Mouse (Mus musculus) lung, embryonic 16.5 days (tissue): ENCODE measurements around the gene Stk36. TPM values are rescaled to one million over a fixed set of nuclear protein-coding genes. Genes with fewer than 3 reads are reported as not detected.

Experiments used
- ATAC-seq: fragments of 200-750 bp; cut with Nextera tagmentation; 2 replicates; pipeline ENCODE4 v1.8.0; 2017; ENCODE audit warnings: low read depth, mild to moderate bottlenecking, moderate library complexity
- H3K27ac ChIP-seq: fragments of 300-500 bp; sonication (generic); 2 replicates; pipeline ENCODE4 v1.5.1; 2014; ENCODE audit warnings: mild to moderate bottlenecking, control low read depth, low read length
- H3K27me3 ChIP-seq: fragments of 300-500 bp; sonication (generic); 2 replicates; pipeline ENCODE4 v1.6.1; 2014; ENCODE audit warnings: low read depth, low read length, mixed read lengths; ENCODE audit not compliant: control insufficient read depth, insufficient read depth
- H3K36me3 ChIP-seq: fragments of 300-500 bp; sonication (generic); 2 replicates; pipeline ENCODE4 v1.6.1; 2014; ENCODE audit warnings: low read length; ENCODE audit not compliant: control insufficient read depth, insufficient read depth
- H3K4me1 ChIP-seq: fragments of 300-500 bp; sonication (generic); replicated peaks from 2 replicates; pipeline ENCODE4 v1.6.1; 2014; ENCODE audit warnings: low read length, mixed read lengths; ENCODE audit not compliant: control insufficient read depth, insufficient read depth
- H3K4me2 ChIP-seq: fragments of 300-500 bp; sonication (generic); 2 replicates; pipeline ENCODE4 v1.6.1; 2014; ENCODE audit warnings: low read depth, low read length, control low read depth
- H3K4me3 ChIP-seq: fragments of 300-500 bp; sonication (generic); 2 replicates; pipeline ENCODE4 v1.5.1; 2014; ENCODE audit warnings: mild to moderate bottlenecking, low read length, control low read depth
- H3K9ac ChIP-seq: fragments of 300-500 bp; sonication (generic); 2 replicates; pipeline ENCODE4 v1.6.1; 2014; ENCODE audit warnings: low read length, control low read depth
- H3K9me3 ChIP-seq: fragments of 300-500 bp; sonication (generic); 2 replicates; pipeline ENCODE4 v1.6.1; 2016; ENCODE audit warnings: low read length; ENCODE audit not compliant: control insufficient read depth
- WGBS: fragments of 180-500 bp; shearing (Covaris S2); extraction: QIAGEN DNeasy Blood & Tissue Kit; methylation state at CpG from one replicate; pipeline ENCODE4 v1.1.7; 2014; 5-methylcytosine and 5-hydroxymethylcytosine counted together
- polyA plus RNA-seq: library from polyadenylated mRNA; unstranded; fragments of >200 nt; fragmentation: Nextera tagmentation; extraction: Ambion mirVana; gene quantifications from 2 replicates; pipeline ENCODE4 v1.2.1, GENCODE M21; 2015

The Stk36 gene
- polyA plus RNA-seq, 1 experiment from 2014 or later: 9.6 TPM

DNA sequence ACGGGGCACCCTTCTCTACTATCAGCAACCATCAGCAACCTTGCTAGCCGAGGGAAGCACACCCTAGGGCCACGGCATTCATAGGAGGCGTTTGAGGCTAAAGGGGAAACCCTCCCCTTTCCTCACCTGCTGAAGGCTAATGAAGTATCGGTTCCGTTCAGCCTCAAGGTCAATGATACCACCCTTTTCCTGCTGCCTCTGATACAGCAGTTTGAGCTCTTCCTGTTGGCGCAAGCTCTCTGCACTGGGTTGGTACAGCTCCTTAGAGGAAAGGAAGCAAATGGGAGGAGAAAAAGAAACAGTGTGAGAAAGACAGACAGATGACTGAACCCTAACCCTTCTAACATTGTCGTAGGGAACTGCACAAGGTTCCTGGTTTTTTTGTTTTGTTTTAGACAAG is 6.8 kb upstream of the Stk36 start:
- no peak overlapping the region for H3K4me2 ChIP-seq
- no peaks in the 10 kb centered on the region for H3K9me3 ChIP-seq
- H3K27ac ChIP-seq: no peak overlapping the region
- no peak for ATAC-seq
- H3K4me3 ChIP-seq: no peak overlapping the region
- H3K36me3 ChIP-seq: peaks cover 44% of the 10 kb centered on the region
- H3K9ac ChIP-seq: no peak overlapping the region
- H3K4me1 ChIP-seq: no peaks in the 10 kb centered on the region
- 73% methylated on average over 8 of the region's 8 CpGs for WGBS
- H3K27me3 ChIP-seq: no peaks in the 10 kb centered on the region

DNA sequence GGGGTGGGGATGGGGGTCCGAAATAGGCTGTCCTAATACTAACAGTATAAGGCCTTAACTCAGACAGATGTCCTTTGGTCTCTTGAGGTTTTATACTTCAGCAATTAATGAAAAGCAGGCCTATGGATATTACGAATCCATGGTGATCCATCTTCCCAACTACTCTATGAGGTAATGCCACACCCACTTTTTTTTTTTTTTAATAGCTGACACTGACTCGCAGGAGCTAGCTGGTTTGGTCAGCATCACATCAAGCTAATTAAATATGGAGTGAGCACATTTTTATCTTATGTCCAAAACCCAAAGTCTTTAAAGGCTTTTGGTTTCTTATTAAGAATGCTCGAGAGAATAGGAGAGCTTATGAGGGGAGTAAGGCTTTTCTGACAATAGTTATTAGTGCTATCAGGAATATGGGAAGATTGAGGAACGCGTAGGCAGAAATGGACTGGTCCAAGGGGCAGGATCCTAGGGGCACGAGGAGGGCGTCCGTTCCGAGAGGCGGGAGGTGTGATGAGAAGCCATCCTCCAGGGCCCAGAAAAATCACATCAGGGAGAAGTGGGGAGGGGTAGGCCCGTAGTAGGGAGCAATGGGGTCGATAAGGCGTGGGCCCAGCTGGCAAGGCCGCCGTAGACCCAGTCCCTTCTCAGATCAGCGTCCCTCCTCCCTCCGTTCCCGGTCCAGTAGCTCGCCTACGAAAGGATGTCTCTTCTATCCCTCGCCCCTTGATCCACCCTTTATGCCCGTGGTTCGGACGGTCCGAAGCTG is 561 bp upstream of the Stk36 start:
- H3K4me3 ChIP-seq: peak overlapping the region; percentile 90
- peaks cover 12% of the 10 kb centered on the region for H3K4me1 ChIP-seq
- peak overlapping the region; percentile 83 for H3K4me2 ChIP-seq
- peaks cover 17% of the 10 kb centered on the region for H3K36me3 ChIP-seq
- peak; percentile 67 for ATAC-seq
- no peaks in the 10 kb centered on the region for H3K9me3 ChIP-seq
- H3K9ac ChIP-seq: peak overlapping the region; percentile 92
- peak overlapping the region; percentile 46; the same call in 1 of the 2 replicates for H3K27ac ChIP-seq
- H3K27me3 ChIP-seq: no peaks in the 10 kb centered on the region
- WGBS: 7% methylated on average over 26 of the region's 26 CpGs

DNA sequence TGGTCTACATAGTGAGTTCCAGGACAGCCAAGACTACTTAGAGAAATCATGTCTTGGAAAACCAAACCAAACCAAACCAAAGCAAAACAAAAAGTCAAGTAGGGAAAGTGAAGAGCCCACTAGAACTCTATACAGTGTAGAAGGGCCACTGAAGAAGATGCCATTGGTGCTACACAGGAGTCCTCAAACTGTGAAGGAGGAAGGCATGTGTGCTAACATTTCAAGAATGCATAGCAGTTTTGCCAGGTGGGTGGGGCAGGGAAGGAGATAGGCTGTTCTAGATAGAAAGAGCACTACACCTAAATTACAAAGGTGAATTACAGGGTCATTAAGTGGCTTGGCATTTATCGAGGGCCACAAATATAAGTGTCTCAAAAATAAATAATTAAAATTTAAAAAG is 22.9 kb downstream of the Stk36 start:
- ATAC-seq: peak; percentile 62
- WGBS: 69% methylated on average over 1 of the region's 1 CpGs
- no peaks in the 10 kb centered on the region for H3K27me3 ChIP-seq
- no peak overlapping the region for H3K4me3 ChIP-seq
- no peaks in the 10 kb centered on the region for H3K4me1 ChIP-seq
- H3K4me2 ChIP-seq: no peak overlapping the region
- H3K36me3 ChIP-seq: no peaks in the 10 kb centered on the region
- no peaks in the 10 kb centered on the region for H3K9me3 ChIP-seq
- H3K27ac ChIP-seq: no peak overlapping the region
- no peak overlapping the region for H3K9ac ChIP-seq

DNA sequence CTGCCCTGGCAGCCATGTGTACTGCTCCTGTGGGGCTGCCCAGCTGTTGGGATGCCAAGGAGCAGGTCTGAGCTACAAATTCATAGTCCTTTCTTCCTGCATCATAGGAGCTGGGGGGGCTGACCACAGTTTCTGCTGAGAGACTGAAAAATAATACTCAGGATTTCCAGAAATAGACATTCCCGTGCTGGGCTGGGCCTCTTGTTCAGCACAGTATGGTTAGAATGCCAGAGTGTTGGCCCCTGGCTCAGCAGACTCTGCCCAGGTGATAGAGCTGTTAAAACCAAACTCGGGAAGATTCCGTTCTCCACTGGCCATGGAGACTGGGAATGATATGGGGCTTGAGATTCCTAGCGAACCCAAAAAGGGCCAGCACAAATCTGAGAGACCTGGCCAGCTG is 24.8 kb downstream of the Stk36 start:
- H3K4me2 ChIP-seq: no peak overlapping the region

DNA sequence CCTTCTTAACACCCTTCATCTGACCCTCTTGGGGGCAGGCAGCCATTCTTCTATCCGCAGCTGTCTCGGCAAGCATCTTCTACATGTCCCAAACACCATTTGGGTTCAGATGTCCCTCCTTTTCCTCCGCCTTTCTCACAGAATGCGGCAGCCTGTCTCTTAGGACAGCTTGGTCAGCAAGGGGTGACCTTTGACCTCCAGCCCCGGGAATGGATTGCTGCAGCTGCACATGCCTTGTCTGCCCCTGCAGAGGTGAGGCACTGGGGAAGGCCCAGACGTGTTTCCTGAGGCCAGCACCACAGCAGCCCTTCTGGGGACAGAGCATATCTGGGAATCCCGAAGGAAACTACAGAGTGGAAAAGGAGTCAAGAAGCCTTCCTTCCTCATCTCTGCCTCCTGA is 26.8 kb downstream of the Stk36 start:
- H3K27me3 ChIP-seq: no peaks in the 10 kb centered on the region
- no peaks in the 10 kb centered on the region for H3K4me1 ChIP-seq
- no peak overlapping the region for H3K4me2 ChIP-seq
- H3K9ac ChIP-seq: no peak overlapping the region
- no peaks in the 10 kb centered on the region for H3K9me3 ChIP-seq
- H3K4me3 ChIP-seq: no peak overlapping the region
- H3K27ac ChIP-seq: no peak overlapping the region
- 34% methylated on average over 7 of the region's 7 CpGs for WGBS
- ATAC-seq: no peak
- no peaks in the 10 kb centered on the region for H3K36me3 ChIP-seq

More for the DNA sequence above, 24.8 kb downstream of the Stk36 start:
- Histone ChIP-seq H3K27ac (no peak overlapping the region), H3K27me3 (no peaks in the 10 kb centered on the region), H3K9ac (no peak overlapping the region), H3K9me3 (no peaks in the 10 kb centered on the region), H3K4me3 (no peak overlapping the region), H3K4me1 (no peaks in the 10 kb centered on the region), H3K36me3 (no peaks in the 10 kb centered on the region)
- 75% methylated on average over 4 of the region's 4 CpGs for WGBS
- ATAC-seq: no peak

DNA sequence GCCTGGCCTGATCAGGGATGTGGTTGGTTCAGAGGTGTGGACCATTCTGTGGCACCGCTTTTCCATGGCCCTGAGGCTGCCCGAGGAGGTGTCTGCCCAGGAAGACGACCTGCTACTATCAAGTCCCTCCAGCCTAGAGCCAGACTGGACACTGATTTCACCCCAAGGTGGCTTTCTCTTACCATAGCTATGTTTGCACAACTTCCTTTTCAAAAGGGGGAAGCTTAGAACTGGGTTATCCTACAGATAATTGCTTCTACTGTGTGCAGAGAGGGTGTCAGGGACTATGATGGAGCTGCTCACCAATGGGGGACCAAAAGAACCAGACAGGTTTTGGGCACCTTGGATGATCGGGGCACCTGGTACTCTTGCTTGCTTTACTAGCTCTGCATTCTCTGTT is 31.5 kb downstream of the Stk36 start:
- H3K36me3 ChIP-seq: no peaks in the 10 kb centered on the region
- no peaks in the 10 kb centered on the region for H3K4me1 ChIP-seq
- H3K4me3 ChIP-seq: no peak overlapping the region
- WGBS: 69% methylated on average over 4 of the region's 4 CpGs
- ATAC-seq: no peak
- no peak overlapping the region for H3K27ac ChIP-seq
- no peaks in the 10 kb centered on the region for H3K9me3 ChIP-seq
- no peak overlapping the region for H3K4me2 ChIP-seq
- H3K27me3 ChIP-seq: no peaks in the 10 kb centered on the region
- H3K9ac ChIP-seq: no peak overlapping the region

DNA sequence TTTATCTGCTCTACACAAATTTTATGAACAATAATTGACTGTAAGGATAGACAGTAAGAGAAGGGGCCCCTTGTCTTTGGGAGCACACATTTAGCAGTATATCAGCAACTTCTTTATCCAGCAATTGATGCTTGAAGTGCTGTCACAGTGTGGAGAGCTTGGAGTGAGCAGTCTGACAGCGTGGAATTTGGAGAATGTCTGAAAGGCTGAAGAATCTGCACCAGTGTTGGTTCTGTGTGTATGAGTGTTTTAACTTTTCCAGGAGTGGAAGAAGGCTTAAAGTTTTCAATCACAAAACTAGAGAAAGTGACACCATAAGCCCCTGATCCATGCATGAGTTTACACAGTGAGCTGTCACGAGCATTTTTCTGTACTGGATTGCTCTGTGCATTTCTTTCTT is 42.3 kb downstream of the Stk36 start:
- H3K9ac ChIP-seq: no peak overlapping the region
- H3K27ac ChIP-seq: peak overlapping the region; percentile 10; the same call in 1 of the 2 replicates
- no peak overlapping the region for H3K4me3 ChIP-seq
- no peaks in the 10 kb centered on the region for H3K9me3 ChIP-seq
- H3K36me3 ChIP-seq: no peaks in the 10 kb centered on the region
- H3K27me3 ChIP-seq: no peaks in the 10 kb centered on the region
- H3K4me1 ChIP-seq: no peaks in the 10 kb centered on the region
- no peak for ATAC-seq
- H3K4me2 ChIP-seq: no peak overlapping the region
- 33% methylated on average over 2 of the region's 2 CpGs for WGBS

DNA sequence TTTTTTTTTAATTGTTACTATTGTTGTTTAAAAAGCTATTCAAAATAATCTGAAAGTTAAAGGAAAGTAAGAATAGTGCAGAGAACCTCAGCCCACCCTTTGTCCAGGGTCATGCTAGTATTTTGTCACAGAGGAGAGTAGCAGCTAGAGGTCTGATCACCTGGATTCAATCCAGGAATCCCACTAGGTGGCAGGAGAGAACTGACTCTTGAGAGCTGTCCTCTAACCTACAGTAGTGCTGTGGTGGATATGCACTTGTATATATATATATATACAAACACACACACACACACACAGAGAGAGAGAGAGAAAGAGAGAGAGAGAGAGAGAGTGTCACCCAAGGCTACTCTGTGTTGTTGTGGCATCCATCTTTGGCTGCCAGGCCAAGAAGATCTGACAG is 42.7 kb downstream of the Stk36 start:
- Histone ChIP-seq H3K27ac (no peak overlapping the region; the same call in 1 of the 2 replicates), H3K4me3 (no peak overlapping the region), H3K27me3 (no peaks in the 10 kb centered on the region), H3K36me3 (no peaks in the 10 kb centered on the region), H3K9me3 (no peaks in the 10 kb centered on the region), H3K9ac (no peak overlapping the region), H3K4me2 (no peak overlapping the region), H3K4me1 (no peaks in the 10 kb centered on the region)
- ATAC-seq: no peak

DNA sequence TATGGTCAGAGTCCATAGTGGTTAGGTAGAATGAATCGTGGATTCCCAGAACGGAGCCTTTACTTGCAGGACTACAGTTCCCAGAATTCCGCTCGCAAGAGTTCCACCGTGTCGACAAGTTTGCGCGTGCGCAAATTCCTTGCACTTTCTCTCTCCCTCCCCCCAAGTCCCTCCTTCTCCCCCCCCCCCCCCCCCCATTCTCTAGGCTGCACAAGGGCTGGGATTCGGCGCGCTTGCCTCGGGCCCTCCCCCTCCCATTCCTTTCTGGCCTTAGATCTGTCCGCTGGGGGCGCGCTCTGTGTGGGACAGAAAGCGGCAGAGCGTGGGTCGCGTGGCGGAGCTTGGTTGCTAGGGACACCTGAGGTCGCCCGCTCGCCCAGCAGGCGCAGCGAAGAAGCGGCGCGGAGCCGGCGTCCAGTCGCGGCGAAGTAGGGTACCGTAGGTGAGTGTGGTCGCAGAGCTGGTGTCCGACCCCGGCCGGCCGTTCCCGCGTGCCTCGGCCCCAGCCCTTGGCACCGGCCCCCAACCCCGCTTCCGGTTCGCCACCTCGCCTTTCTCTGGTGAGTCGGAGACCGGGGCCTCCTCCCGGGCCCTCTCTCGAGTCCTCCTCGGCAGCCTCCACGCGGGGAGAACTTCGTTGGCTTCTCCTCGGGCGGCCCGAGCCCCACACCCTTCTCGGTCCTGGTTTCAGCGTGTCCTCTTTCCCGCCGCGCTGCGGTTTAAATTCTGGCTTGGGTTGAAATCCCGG is 60.4 kb downstream of the Stk36 start, which contains the start of gene Ttll4:
Gene Ttll4 (plus strand): TSS at position 298 of the 748 bp plus-strand sequence.
- under 1% methylated on average over 61 of the region's 66 CpGs for WGBS

More for the DNA sequence above, 60.4 kb downstream of the Stk36 start, which contains the start of gene Ttll4:
- Histone ChIP-seq H3K36me3 (no peaks in the 10 kb centered on the region), H3K9ac (peak within 1 kb of the TSS; percentile 86), H3K4me1 (peaks cover 16% of the 10 kb centered on the region), H3K27me3 (no peaks in the 10 kb centered on the region), H3K9me3 (no peaks in the 10 kb centered on the region), H3K4me2 (peak within 1 kb of the TSS; percentile 80), H3K27ac (peak within 1 kb of the TSS; percentile 88), H3K4me3 (peak within 1 kb of the TSS; percentile 92)
- peak; percentile 99 for ATAC-seq
